Mouse (Mus musculus) liver, embryonic 14.5 days (tissue): Measurements from ENCODE around the gene Focad. TPM values are rescaled to one million over a fixed set of nuclear protein-coding genes. Genes with fewer than 3 reads are reported as not detected.

Experiments used
- ATAC-seq: fragments of 200-750 bp; cut with Nextera tagmentation; 2 replicates; pipeline ENCODE4 v1.8.0; 2017; ENCODE audit warnings: moderate number of reproducible peaks, mild to moderate bottlenecking, moderate library complexity; ENCODE audit not compliant: insufficient read depth
- DNase-seq, 3 experiments: peaks; one replicate each; pipeline ENCODE4 v3.0.0-alpha.2; 2012 to 2013; ENCODE audit warnings: low read depth in 3 of 3, low spot score in 3 of 3
- H3K27ac ChIP-seq: fragments of 300-500 bp; sonication (generic); 2 replicates; pipeline ENCODE4 v1.5.1; 2014; ENCODE audit warnings: moderate library complexity, mild to moderate bottlenecking, control low read depth, inconsistent platforms
- H3K27me3 ChIP-seq: fragments of 300-500 bp; sonication (generic); 2 replicates; pipeline ENCODE4 v1.6.1; 2014; ENCODE audit warnings: mild to moderate bottlenecking, low read length, moderate library complexity; ENCODE audit not compliant: control insufficient read depth, insufficient read depth
- H3K36me3 ChIP-seq: fragments of 300-500 bp; sonication (generic); replicated peaks from 2 replicates; pipeline ENCODE4 v1.6.1; 2014; ENCODE audit warnings: low read depth; ENCODE audit not compliant: control insufficient read depth, insufficient read depth
- H3K4me1 ChIP-seq, 2 experiments: fragments of 200-500 bp in 1 of 2; fragments of 300-500 bp in 1 of 2; sonication (generic) in 1 of 2; replicated peaks; 2 replicates each; pipeline ENCODE4 v1.6.1; 2012 to 2014; ENCODE audit warnings: antibody characterized with exemption in 1 of 2, inconsistent platforms in 1 of 2, low read length in 1 of 2; ENCODE audit not compliant: control insufficient read depth in 2 of 2, insufficient read depth in 2 of 2
- H3K4me2 ChIP-seq: fragments of 300-500 bp; sonication (generic); 2 replicates; pipeline ENCODE4 v1.6.1; 2014; ENCODE audit warnings: low read depth, mild to moderate bottlenecking, control low read depth, moderate library complexity
- H3K4me3 ChIP-seq, 2 experiments: fragments of 200-500 bp in 1 of 2; fragments of 300-500 bp in 1 of 2; sonication (generic) in 1 of 2; 2 replicates each; pipeline ENCODE4 v1.5.1; 2012 to 2014; ENCODE audit warnings: low read depth in 2 of 2, low read length in 2 of 2, mild to moderate bottlenecking in 2 of 2, control low read depth in 1 of 2, inconsistent platforms in 1 of 2, moderate library complexity in 1 of 2; ENCODE audit not compliant: insufficient read depth in 1 of 2
- H3K9ac ChIP-seq: fragments of 300-500 bp; sonication (generic); replicated peaks from 2 replicates; pipeline ENCODE4 v1.6.1; 2014; ENCODE audit warnings: mild to moderate bottlenecking, control low read depth, moderate library complexity
- H3K9me3 ChIP-seq: fragments of 300-500 bp; sonication (generic); 2 replicates; pipeline ENCODE4 v1.6.1; 2016; ENCODE audit warnings: low read length, mixed read lengths; ENCODE audit not compliant: control insufficient read depth
- CTCF ChIP-seq: IDR thresholded peaks from 2 replicates; pipeline ENCODE4 v1.5.1; 2016; ENCODE audit warnings: antibody characterized with exemption, low read depth, control low read depth
- EP300 ChIP-seq: IDR thresholded peaks from 2 replicates; pipeline ENCODE4 v1.6.1; 2016; ENCODE audit warnings: antibody characterized with exemption, low read depth
- WGBS: fragments of 180-500 bp; shearing (Covaris S2); extraction: QIAGEN DNeasy Blood & Tissue Kit; methylation state at CpG from one replicate; pipeline ENCODE4 v1.1.7; 2014; ENCODE audit not compliant: insufficient replicate concordance; 5-methylcytosine and 5-hydroxymethylcytosine counted together
- polyA plus RNA-seq, 2 experiments: library from polyadenylated mRNA; depleted of rRNA in 1 of 2; stranded (reverse) in 1 of 2; unstranded in 1 of 2; fragments of >200 nt; fragmentation: Nextera tagmentation in 1 of 2; extraction: Ambion mirVana in 1 of 2; gene quantifications; 2 replicates each; pipeline versions ENCODE4 v1.2.1 to v1.2.3; 2012 to 2014

Focad gene
- polyA plus RNA-seq (2012; rRNA removed) (5.0 and 5.2 TPM in 2 replicates), polyA plus RNA-seq (2014; fragmentation: Nextera tagmentation; extraction: Ambion mirVana) (8.9 and 11.3 TPM in 2 replicates)

GRCm38 (mm10) chr4:88094062-88094767 is at the start of gene Focad:
Focad (plus strand) TSS chr4:88094629.
- under 1% methylated on average over 34 of the region's 34 CpGs for WGBS
- Histone ChIP-seq H3K9ac (peak within 1 kb of the TSS; percentile 92), H3K27me3 (no peaks in the 10 kb centered on the region), H3K4me2 (peak within 1 kb of the TSS; percentile 98), H3K4me1 (peaks cover 2 to 4% of the 10 kb centered on the region in 2 experiments; a peak in 1 of 4 replicates), H3K9me3 (no peaks in the 10 kb centered on the region), H3K4me3 (peak within 1 kb of the TSS; percentile 68 to 96), H3K36me3 (no peaks in the 10 kb centered on the region), H3K27ac (peak within 1 kb of the TSS; percentile 29)
- peak; percentile 94 to 96 (median 95) for DNase-seq
- no peak for TF ChIP-seq EP300
- TF ChIP-seq CTCF: peak; percentile 43
- ATAC-seq: peak; percentile 100

GRCm38 (mm10) chr4:88045151-88045550 is 49.3 kb upstream of the Focad start:
- no peak for DNase-seq
- no peak overlapping the region for H3K9ac ChIP-seq
- TF ChIP-seq CTCF (no peak), EP300 (no peak)
- WGBS: 60% methylated on average over 4 of the region's 4 CpGs
- ATAC-seq: no peak
- H3K4me2 ChIP-seq: no peak overlapping the region
- no peaks in the 10 kb centered on the region for H3K36me3 ChIP-seq
- H3K4me1 ChIP-seq: no peaks in the 10 kb centered on the region
- no peaks in the 10 kb centered on the region for H3K27me3 ChIP-seq
- H3K27ac ChIP-seq: no peak overlapping the region
- no peak overlapping the region for H3K4me3 ChIP-seq
- no peaks in the 10 kb centered on the region for H3K9me3 ChIP-seq

- Histone ChIP-seq H3K27me3 (no peaks in the 10 kb centered on the region), H3K4me2 (no peak overlapping the region), H3K9ac (no peak overlapping the region), H3K4me3 (no peak overlapping the region), H3K9me3 (no peaks in the 10 kb centered on the region), H3K4me1 (no peaks in the 10 kb centered on the region), H3K36me3 (no peaks in the 10 kb centered on the region), H3K27ac (no peak overlapping the region)
- ATAC-seq (no peak), DNase-seq (no peak)
- WGBS: 43% methylated on average over 8 of the region's 8 CpGs
- no peak for TF ChIP-seq CTCF
- no peak for TF ChIP-seq EP300
Observed at GRCm38 (mm10) chr4:88046280-88046679, 48.1 kb upstream of the Focad start.

GRCm38 (mm10) chr4:88075388-88075787 is 19.0 kb upstream of the Focad start:
- Histone ChIP-seq H3K27ac (no peak overlapping the region), H3K9me3 (no peaks in the 10 kb centered on the region), H3K9ac (no peak overlapping the region), H3K36me3 (no peaks in the 10 kb centered on the region), H3K4me3 (no peak overlapping the region), H3K4me2 (no peak overlapping the region), H3K27me3 (no peaks in the 10 kb centered on the region), H3K4me1 (0 out of 4 replicates have a peak, but pooled peaks cover 0 to 2% of the 10 kb centered on the region in 2 experiments)
- no peak for ATAC-seq
- WGBS: 55% methylated on average over 2 of the region's 2 CpGs
- TF ChIP-seq CTCF: no peak
- TF ChIP-seq EP300: no peak
- no peak for DNase-seq

- Histone ChIP-seq H3K4me3 (no peak overlapping the region), H3K27ac (no peak overlapping the region), H3K9ac (no peak overlapping the region), H3K27me3 (no peaks in the 10 kb centered on the region), H3K9me3 (no peaks in the 10 kb centered on the region), H3K4me2 (no peak overlapping the region), H3K36me3 (no peaks in the 10 kb centered on the region), H3K4me1 (peaks cover 0 to 8% of the 10 kb centered on the region in 2 experiments; a peak in 2 of 4 replicates)
- WGBS: 45% methylated on average over 3 of the region's 3 CpGs
- DNase-seq (no peak), ATAC-seq (no peak)
- no peak for TF ChIP-seq EP300
- no peak for TF ChIP-seq CTCF
Observed at GRCm38 (mm10) chr4:88078983-88079382, 15.4 kb upstream of the Focad start.
